Mouse (Mus musculus): ENCODE data around the gene Hoxd11.

GRCm38 (mm10) chr2:74734996-74735811 lies 55.8 kb downstream of the Hoxd11 start:
- TF ChIP-seq CTCF (IDR thresholded peaks at IDR 0.05; ENCODE audit: borderline replicate concordance, insufficient read depth, low read length) (no peak), POLR2A (IDR thresholded peaks at IDR 0.05; ENCODE audit: low read depth, low read length) (no peak)
